Mouse (Mus musculus) ES-CJ7 (cell line): ENCODE data around the gene Ap1b1.

Experiments
- DNase-seq: peaks from one replicate; pipeline ENCODE4 v3.0.0; 2011; ENCODE audit warnings: low read depth, low spot score

Ap1b1 gene

GRCm38 (mm10) chr11:5033136-5033535 lies 46.5 kb downstream of the Ap1b1 start:
- DNase-seq = no peak

DNA sequence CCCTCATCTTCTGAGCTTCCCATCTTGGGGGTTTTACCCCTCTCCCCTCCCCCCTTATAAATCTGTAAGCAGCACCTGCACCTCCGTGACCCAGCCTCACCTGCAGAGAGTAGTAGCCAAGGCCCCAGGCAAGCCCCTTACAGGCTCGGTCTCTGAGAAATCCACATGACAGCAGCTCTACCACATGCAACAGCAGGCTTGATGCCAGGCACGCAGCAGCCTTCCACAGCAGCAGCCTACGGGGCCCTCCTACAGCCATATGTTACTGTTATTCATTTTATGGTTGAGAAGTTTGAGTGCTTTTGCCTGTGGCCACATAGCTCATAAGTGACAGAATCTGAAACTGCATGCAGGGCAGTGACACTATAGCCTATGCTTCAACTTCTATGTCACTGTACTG lies 48.8 kb downstream of the Ap1b1 start:
- no peak for DNase-seq

DNA sequence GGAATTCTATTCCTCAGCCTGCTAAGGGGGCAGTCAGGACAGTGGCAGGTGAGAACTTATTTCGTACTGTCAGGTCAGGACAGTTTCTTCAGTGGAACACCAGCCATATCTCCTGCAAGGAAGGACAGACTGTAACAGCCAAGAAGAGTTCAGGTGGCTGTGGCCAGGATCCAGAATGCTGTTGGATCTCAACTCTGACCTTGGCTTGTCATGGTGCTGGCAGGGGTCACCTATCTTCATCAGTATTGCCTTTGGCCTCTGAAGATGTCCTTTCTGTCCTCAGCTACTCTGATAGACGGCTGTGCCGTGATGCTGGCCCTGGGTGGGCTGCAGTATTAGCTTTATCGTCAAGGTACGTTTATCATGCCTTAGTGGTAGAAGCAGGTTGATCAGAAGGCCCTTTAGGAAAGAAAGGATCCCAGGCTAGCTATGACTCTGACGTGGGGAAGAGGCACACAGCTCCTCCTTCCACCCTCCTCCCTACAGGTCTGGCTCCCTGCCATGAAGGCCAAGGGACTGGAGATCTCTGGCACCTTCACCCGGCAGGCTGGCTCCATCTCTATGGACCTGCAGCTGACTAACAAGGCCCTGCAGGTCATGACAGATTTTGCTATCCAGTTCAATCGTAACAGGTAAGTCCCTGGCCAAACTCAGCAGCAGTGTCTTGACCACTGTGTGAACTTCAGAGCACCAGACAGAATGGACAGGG lies 50.7 kb downstream of the Ap1b1 start:
- no peak for DNase-seq

- no peak for DNase-seq
Observed at GRCm38 (mm10) chr11:5040585-5040984, 54.0 kb downstream of the Ap1b1 start.

DNA sequence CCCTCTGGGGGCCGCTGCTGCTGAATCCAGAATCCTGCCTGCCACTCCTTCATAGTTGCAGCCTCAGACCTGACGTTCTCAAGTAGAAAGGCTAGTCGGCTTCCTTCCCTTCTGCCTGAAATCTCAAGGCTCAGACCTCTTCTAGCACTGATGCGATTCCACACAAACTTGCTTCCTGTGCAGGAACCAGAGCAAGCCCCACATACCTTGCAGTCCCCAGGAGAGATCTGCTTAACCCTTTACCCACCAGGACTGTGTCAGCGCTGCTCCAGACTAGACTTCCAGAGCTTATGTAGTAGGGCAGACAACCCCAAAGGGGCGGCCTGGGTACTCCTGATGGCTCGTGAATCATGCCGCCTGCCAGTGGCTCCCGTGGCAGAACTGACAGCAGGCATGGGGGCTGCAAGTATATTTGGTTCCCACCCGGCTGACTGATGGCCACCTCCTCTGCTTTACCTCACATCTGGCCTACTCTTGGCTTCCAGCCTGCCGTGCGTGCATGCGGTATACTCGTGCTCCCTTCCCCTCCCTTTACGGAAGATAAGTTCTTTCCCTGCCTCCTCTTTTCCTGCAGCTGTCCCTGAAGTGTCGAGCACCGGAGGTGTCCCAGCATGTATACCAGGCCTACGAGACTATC lies 54.6 kb downstream of the Ap1b1 start:
- DNase-seq = no peak

DNA sequence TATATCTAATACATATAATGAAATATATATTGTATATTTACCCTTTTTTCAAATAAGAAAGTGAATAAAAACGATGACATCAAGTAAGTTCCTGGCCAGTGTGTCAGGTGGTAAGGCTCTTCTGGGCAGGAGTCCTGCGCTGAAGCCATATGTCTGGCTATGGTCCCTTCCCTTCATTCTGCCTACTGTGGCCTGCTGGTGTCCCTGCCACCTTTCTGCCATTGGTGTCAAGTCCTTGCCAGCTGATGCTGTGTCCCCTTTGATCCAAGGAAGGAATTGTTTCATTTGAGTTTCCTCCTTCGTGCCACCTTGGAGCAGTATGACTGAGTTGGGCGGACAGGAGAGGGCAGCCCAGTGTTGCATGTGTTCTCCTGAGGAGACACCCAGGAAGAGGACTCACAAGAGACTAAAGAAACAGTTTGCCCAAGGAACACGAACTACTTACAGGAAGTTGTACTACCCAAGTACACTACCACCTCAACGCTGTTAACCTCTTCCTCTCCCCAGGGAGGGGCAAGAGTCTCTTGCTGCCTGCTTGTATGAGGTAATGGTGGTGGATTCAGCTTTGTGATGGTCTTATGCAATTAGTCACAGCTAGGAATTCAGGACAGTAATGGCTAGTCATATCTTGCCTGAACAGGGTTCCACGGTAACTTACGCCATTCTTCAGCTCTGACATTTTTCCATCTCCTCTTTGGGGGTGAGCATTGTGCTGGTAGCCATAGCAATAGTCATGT lies 56.2 kb downstream of the Ap1b1 start:
- DNase-seq = no peak

- peak; percentile 89 for DNase-seq
Observed at GRCm38 (mm10) chr11:5046321-5046926, 59.8 kb downstream of the Ap1b1 start.

GRCm38 (mm10) chr11:5051629-5052028 lies 65.0 kb downstream of the Ap1b1 start:
- DNase-seq = no peak

DNA sequence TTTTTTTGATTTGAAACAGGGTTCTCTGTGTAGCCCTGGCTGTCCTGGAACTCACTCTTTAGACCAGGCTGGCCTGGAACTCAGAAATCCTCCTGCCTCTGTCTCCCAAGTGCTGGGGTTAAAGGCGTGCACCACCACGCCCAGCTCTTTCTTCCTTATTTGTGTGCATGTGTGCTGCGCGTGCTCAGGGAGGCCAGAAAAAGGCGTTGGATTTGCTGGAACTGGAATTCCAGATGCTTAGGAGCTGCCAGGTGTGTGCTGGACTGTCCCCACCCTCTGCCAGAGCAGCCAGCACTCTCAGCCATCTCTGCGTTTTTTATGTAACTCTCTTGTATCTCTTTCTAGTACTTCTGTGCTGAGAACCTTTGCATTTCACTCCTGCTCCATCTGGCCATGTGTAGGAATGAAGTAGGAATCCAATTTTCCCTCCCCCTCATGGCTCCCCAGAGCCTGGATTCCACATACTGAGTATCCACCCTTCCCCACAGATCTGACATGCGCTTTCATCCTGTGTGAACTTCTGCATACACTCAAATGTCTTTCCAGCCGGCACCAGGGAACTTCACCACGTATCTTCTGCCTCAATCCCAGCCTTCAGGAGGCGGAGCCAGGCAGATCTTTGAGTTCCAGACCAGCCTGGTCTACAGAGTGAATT lies 65.7 kb downstream of the Ap1b1 start:
- DNase-seq = peak; percentile 67

DNA sequence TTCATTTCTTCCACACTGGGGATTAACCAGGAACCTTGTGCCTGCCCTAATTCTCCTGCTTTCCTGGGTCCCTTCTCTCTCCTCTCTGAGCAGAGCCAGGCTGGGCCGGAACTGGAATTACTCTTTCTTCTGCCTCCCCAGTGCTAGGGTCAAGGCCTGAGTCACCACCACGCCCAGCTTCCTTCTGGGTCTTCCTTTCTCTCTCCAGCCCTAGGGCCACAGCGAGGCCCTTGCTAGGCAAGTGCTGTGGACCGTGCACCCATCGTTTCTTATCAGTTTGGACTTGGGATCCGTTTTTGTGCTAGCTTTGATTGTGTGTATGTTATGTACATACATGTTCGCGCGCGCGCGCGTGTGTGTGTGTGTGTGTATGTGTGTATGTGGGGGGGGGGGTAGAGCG lies 67.5 kb downstream of the Ap1b1 start:
- DNase-seq = no peak

- DNase-seq = no peak
Observed at GRCm38 (mm10) chr11:5054874-5055273, 68.2 kb downstream of the Ap1b1 start.

DNA sequence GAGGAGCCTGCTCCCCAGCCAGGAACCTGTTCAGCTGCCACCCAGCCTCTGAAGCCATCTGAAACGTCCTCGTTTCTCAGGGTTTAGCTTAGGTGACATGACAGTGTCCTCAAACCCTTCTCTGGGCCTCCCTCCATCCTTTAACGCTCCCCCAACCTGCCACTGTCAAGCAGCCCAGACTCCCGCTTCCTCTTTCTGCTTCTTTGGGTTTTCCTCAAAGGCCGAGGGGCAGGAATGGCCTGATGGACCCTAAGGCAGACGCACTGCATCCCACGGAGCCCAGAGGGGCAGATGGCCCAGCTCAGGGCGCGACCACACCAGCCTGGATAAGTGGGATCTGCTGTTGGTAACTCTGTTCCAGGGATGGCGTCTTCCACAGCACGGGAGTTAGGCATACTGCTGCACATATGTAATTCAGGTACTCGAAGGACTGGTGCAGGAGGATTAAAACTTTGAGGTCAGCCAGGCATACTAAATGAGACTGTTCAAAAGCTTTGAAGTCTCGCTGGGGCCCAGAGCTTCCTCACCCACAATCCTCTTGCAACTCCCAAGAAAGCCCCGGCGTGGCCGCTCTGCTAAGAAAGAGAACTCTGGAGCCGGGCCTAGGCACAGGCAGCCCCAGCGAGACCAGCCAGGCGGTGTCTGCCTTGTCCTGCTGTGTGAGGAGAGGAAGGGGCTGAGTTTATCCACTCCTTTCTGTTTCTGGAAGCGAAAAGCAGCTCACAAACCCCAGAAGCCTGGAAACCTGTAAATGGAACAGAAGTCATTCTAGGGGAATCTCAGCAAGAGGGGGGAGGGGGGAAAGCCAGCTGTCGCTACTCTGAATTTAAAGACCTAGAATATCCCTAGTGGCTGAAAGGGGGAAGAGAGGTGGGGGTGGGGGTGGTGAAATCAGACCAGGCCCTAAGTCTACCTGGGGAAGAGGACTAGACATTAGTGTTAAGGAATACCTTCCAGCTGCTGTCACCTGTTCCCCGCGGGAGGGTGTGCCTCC lies 69.6 kb downstream of the Ap1b1 start:
- DNase-seq = no peak

DNA sequence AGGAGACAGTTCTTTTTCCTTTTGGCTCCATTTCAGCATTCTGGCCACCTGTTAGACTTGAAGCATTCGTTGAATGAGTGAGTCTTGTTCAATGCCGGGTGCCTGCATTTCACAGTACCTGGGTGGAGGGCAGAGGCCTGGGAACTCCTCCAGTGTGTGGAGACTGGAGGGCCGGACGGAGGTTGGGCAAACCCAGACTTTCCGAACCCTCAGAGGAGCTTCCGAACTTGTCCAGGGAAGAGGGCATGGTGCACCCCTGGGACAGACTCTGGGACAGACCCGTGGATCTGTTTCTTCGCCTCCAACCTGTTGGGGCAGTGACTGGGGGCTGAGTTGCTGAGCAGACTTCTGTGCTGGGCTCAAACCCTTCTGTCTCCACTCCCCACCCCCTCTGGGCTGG lies 70.4 kb downstream of the Ap1b1 start:
- DNase-seq = no peak

DNA sequence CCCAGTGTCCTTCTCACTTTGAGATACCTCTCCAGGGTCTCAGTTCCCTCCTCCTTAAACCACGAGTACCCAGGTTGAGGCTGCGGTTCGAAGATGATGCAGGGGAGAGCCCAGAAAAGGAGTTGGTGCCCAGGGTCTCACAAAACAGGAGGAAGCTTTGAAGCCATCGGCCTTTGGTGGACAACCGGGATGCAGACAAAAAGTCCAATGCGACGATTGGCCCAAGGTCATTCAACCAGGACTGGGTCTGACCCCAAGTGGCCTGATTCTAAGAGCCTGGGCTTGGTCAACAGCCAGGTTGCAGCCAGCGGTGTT lies 70.9 kb downstream of the Ap1b1 start:
- DNase-seq = no peak

DNA sequence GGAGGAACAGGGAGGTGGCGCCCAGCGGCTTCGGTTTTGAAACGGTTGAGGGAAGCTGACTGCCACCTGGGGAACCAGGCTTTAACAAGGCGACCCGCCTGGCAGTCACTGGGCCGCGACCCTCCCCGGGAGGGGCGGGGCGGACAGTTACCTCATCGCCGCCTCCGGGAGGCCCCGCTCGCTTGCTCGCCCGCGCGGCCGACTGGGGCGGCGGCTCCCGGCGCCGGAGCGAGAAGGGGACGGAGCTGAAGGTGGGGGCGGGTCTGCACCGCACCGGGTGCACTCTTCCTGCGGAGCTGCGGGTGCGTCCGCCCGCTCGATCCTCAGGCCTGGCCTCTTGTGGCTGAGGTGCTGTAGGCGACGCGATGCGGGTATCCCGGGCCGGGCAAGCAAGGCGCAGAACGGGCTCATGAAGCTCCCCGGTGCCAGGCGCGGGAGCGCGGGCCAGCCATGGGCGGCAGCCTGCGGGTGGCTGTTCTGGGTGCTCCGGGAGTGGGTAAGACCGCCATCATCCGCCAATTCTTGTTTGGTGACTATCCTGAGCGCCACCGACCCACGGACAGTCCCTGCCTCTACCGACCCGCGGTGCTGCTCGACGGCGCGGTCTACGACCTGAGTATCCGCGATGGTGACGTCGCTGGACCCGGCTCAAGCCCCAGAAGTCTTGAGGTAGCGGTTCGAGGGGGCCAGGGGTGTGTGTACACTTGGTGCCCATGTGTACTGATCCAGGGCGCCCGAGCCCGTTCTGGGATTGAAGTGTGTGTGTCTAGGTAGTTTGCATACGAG lies 71.4 kb downstream of the Ap1b1 start, which contains the start of gene Rasl10a:
Gene Rasl10a (plus strand): TSS at position 273 of the 786 bp plus-strand sequence.
- DNase-seq = no peak

DNA sequence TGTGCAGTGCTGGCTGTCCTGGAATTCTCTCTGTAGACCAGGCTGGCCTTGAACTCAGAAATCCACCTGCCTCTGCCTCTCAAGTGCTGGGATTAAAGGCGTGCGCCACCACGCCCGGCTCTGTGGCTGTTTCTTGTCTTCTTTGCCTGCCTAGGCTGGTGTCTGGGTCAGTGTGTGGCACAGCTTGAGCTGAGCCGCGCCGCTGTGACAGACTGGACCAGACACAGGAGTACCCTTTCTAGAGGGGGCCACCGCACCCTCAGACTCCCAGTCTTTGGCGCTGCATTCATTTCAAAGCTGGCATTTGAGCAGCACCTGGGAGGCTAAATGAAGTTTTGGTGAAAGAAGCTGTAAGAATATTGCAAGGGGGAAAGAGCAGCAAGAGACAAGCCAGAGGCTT lies 72.2 kb downstream of the Ap1b1 start:
- no peak for DNase-seq

GRCm38 (mm10) chr11:5059230-5059629 lies 72.6 kb downstream of the Ap1b1 start:
- DNase-seq = no peak

DNA sequence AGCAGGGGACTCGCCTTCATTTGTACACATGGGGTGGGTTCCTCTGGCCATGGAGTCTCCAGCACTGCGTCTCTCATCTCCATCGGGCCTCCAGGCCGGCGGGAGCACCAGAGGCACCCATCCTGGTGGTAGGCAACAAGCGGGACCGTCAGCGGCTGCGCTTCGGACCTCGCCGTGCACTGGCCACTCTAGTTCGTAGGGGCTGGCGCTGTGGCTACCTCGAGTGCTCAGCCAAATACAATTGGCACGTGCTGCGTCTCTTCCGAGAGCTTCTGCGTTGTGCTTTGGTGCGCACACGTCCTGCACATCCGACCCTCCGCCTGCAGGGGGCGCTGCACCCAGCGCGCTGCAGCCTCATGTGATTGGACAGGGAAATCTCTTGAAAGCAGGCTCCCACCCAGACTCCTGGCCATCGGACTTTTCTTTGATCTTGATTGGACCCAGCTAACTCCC lies 73.1 kb downstream of the Ap1b1 start:
- peak; percentile 83 for DNase-seq

DNA sequence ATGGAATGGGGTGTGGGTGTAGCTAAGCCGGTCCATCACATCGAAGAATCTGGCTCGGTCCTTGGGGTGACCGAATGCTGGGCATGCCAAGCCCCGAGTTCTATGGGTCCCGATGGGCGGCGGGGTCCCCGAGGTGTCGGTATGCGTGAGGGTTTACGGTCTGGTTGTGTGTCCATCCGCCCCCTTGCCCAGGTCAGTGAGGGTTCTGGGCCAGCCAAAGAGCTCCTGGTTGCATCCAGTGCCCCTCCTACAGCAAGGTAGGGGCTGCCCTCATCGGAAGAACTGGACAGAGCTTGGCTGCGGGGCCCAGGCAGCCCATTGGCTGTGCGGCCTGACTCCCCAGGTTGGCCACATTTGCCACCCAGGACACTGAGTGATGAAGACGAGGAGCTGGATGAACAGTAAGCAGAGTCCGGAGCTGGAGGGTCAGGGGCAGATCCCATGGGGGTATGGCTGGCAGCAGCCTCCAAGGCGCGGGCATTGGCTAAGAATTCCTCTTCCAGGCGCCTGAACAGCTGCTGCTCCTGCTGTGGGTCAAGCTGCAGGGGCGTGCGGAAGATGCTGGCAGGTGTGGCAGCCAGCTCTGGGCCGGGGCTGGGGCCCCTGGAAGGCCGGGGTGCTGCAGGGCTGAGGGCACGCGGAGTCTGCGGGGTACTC lies 74.3 kb downstream of the Ap1b1 start:
- DNase-seq = no peak
